Mouse (Mus musculus) hindbrain, embryonic 15.5 days (tissue): ENCODE measurements around the gene Lrrc75a. TPM values are rescaled to one million over a fixed set of nuclear protein-coding genes. Genes with fewer than 3 reads are reported as not detected.

ENCODE experiments used
- ATAC-seq: fragments of 200-750 bp; cut with Nextera tagmentation; 2 replicates; pipeline ENCODE4 v1.8.0; 2017; ENCODE audit warnings: low read depth, moderate number of reproducible peaks, moderate TSS enrichment; ENCODE audit not compliant: low FRiP score
- H3K27ac ChIP-seq: fragments of 300-500 bp; sonication (generic); replicated peaks from 2 replicates; pipeline ENCODE4 v1.5.1; 2015; ENCODE audit warnings: mild to moderate bottlenecking, inconsistent platforms
- H3K27me3 ChIP-seq: fragments of 300-500 bp; sonication (generic); 2 replicates; pipeline ENCODE4 v1.6.1; 2015; ENCODE audit warnings: control low read depth, inconsistent platforms
- H3K36me3 ChIP-seq: fragments of 300-500 bp; sonication (generic); 2 replicates; pipeline ENCODE4 v1.6.1; 2015; ENCODE audit warnings: control low read depth, inconsistent platforms
- H3K4me1 ChIP-seq: fragments of 300-500 bp; sonication (generic); replicated peaks from 2 replicates; pipeline ENCODE4 v1.6.1; 2015; ENCODE audit warnings: control low read depth, inconsistent platforms
- H3K4me2 ChIP-seq: fragments of 300-500 bp; sonication (generic); 2 replicates; pipeline ENCODE4 v1.6.1; 2015; ENCODE audit warnings: moderate library complexity, mild to moderate bottlenecking, inconsistent platforms
- H3K4me3 ChIP-seq: fragments of 300-500 bp; sonication (generic); 2 replicates; pipeline ENCODE4 v1.5.1; 2015; ENCODE audit warnings: mild to moderate bottlenecking, inconsistent platforms
- H3K9ac ChIP-seq: fragments of 300-500 bp; sonication (generic); 2 replicates; pipeline ENCODE4 v1.6.1; 2015; ENCODE audit warnings: inconsistent platforms
- H3K9me3 ChIP-seq: fragments of 300-500 bp; sonication (generic); 2 replicates; pipeline ENCODE4 v1.6.1; 2016; ENCODE audit warnings: control low read depth, inconsistent platforms
- WGBS: fragments of 180-500 bp; shearing (Covaris S2); methylation state at CpG from one replicate; pipeline ENCODE4 v1.1.7; 2015; 5-methylcytosine and 5-hydroxymethylcytosine counted together
- polyA plus RNA-seq: library from polyadenylated mRNA; unstranded; fragments of >200 nt; fragmentation: Nextera tagmentation; extraction: Ambion mirVana; gene quantifications from 2 replicates; pipeline ENCODE4 v1.2.1, GENCODE M21; 2015

Lrrc75a gene
- polyA plus RNA-seq, 1 experiment from 2014 or later = 12.9 TPM

DNA sequence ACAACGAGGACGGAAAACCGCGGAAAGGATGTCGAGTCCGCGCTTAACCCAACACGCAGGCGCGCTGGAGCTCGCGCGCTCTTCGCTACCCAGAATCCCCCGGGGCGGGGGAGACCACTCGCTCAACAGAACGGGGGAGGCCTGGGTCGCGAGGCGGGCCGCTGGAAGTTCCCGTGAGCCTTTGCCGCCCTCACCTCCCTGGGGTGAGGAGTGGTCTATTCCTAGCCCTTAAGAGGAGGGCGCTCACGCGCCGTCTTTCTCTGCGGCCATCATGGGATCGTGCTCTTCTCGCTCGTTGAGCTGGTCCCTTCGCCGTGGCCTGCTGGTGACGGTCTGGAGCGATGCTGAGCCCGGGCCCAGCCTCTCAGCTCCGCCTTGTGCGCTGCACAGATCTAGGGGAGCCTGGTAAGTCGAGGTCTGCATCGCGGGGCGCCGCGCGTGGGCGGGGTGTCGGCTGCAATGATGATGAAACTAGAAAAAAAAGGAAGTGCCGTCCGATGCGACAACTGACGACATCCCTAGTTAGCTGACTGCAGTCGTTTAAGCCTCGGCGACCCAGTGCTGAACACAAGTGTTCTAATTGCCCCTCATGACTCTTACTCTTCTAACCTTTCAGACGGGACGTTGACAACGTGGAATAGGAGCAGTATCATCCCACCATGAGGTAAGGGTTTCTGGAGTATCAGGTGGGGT, 45.6 kb downstream of the Lrrc75a start:
- WGBS = under 1% methylated on average over 58 of the region's 58 CpGs
- peaks cover 31% of the 10 kb centered on the region for H3K36me3 ChIP-seq
- no peaks in the 10 kb centered on the region for H3K27me3 ChIP-seq
- ATAC-seq = peak; percentile 96
- peak overlapping the region; percentile 94 for H3K27ac ChIP-seq
- H3K4me3 ChIP-seq = peak overlapping the region; percentile 75
- peak overlapping the region; percentile 78 for H3K4me2 ChIP-seq
- H3K9ac ChIP-seq = peak overlapping the region; percentile 97
- H3K9me3 ChIP-seq = no peaks in the 10 kb centered on the region
- H3K4me1 ChIP-seq = peaks cover 46% of the 10 kb centered on the region

DNA sequence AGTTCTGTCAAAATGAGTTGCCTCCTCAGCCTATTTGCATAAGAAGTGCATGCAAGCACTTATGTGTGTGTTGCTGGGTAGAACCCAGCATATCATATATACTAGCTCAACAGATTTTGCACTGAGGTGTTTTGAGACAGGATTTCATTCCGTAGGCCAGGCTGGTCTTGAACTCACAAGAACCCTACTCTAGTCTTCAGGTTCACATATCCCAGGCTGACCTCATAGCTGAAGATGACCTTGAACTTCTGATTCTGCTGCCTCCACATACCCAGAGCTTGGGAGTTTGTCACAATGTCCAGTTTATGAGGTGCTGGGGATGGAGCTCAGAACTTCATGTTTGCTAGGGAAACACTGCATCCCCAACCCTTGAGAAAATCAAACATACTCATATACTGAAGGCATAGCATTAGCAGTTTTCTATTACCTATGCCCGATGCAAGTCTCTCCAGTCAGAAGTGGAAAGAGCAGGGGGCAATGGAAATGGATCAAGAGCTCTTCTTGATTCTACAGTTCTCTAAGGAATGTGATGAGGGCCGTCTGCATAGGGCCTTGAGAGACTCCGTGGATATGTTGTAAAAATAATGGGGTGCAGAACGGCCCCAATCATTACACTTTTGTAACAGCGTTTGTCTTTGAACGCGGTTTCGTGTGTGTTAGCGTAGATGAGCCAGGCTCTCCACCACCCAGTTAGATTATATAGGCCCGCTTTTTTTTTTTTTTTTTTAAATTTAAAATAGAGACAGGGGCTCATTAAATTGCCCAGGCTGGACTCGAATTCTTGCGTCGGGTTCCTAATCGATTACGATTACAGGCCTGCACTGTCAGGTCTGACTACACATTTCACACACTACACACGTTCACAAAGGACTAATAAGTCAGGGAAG, 46.3 kb downstream of the Lrrc75a start:
- Histone ChIP-seq H3K27ac (peak overlapping the region; percentile 94), H3K36me3 (peaks cover 27% of the 10 kb centered on the region), H3K9me3 (no peaks in the 10 kb centered on the region), H3K4me3 (peak overlapping the region; percentile 75), H3K4me1 (peaks cover 38% of the 10 kb centered on the region), H3K9ac (peak overlapping the region; percentile 48), H3K4me2 (peak overlapping the region; percentile 51), H3K27me3 (no peaks in the 10 kb centered on the region)
- WGBS = 13% methylated on average over 17 of the region's 17 CpGs
- ATAC-seq = no peak; the same call in 1 of the 2 replicates

GRCm38 (mm10) chr11:62598571-62598970, 49.8 kb downstream of the Lrrc75a start:
- peaks cover 6% of the 10 kb centered on the region for H3K4me1 ChIP-seq
- no peaks in the 10 kb centered on the region for H3K9me3 ChIP-seq
- H3K9ac ChIP-seq = no peak overlapping the region
- no peak overlapping the region for H3K27ac ChIP-seq
- no peak overlapping the region for H3K4me2 ChIP-seq
- H3K36me3 ChIP-seq = peaks cover 11% of the 10 kb centered on the region; the same call in 1 of the 2 replicates
- ATAC-seq = no peak
- WGBS = 77% methylated on average over 4 of the region's 4 CpGs
- H3K27me3 ChIP-seq = no peaks in the 10 kb centered on the region
- H3K4me3 ChIP-seq = no peak overlapping the region

GRCm38 (mm10) chr11:62591904-62592575, 56.3 kb downstream of the Lrrc75a start:
- WGBS = 87% methylated on average over 8 of the region's 8 CpGs
- peaks cover 39% of the 10 kb centered on the region for H3K36me3 ChIP-seq
- H3K27ac ChIP-seq = no peak overlapping the region
- no peak overlapping the region for H3K4me3 ChIP-seq
- ATAC-seq = no peak
- no peak overlapping the region for H3K9ac ChIP-seq
- no peaks in the 10 kb centered on the region for H3K27me3 ChIP-seq
- H3K9me3 ChIP-seq = no peaks in the 10 kb centered on the region
- no peaks in the 10 kb centered on the region for H3K4me1 ChIP-seq
- no peak overlapping the region for H3K4me2 ChIP-seq

- H3K4me3 ChIP-seq = no peak overlapping the region
- H3K9me3 ChIP-seq = no peaks in the 10 kb centered on the region
- H3K27ac ChIP-seq = no peak overlapping the region
- no peak for ATAC-seq
- no peak overlapping the region for H3K4me2 ChIP-seq
- H3K27me3 ChIP-seq = no peaks in the 10 kb centered on the region
- H3K4me1 ChIP-seq = no peaks in the 10 kb centered on the region
- peaks cover 42% of the 10 kb centered on the region for H3K36me3 ChIP-seq
- WGBS = 84% methylated on average over 2 of the region's 2 CpGs
- no peak overlapping the region for H3K9ac ChIP-seq
Observed at GRCm38 (mm10) chr11:62591026-62591425, 57.3 kb downstream of the Lrrc75a start.

- peaks cover 44% of the 10 kb centered on the region for H3K36me3 ChIP-seq
- WGBS = 75% methylated on average over 10 of the region's 10 CpGs
- no peak for ATAC-seq
Observed at GRCm38 (mm10) chr11:62589391-62589790, 58.9 kb downstream of the Lrrc75a start.

GRCm38 (mm10) chr11:62587034-62587433, 61.3 kb downstream of the Lrrc75a start:
- Histone ChIP-seq H3K4me1 (no peaks in the 10 kb centered on the region), H3K4me2 (no peak overlapping the region), H3K36me3 (peaks cover 44% of the 10 kb centered on the region), H3K27ac (no peak overlapping the region), H3K9ac (no peak overlapping the region), H3K27me3 (no peaks in the 10 kb centered on the region), H3K4me3 (no peak overlapping the region), H3K9me3 (no peaks in the 10 kb centered on the region)
- 93% methylated on average over 5 of the region's 5 CpGs for WGBS
- ATAC-seq = no peak

More at GRCm38 (mm10) chr11:62589391-62589790, 58.9 kb downstream of the Lrrc75a start:
- Histone ChIP-seq H3K27ac (no peak overlapping the region), H3K27me3 (no peaks in the 10 kb centered on the region), H3K9me3 (no peaks in the 10 kb centered on the region), H3K4me3 (no peak overlapping the region), H3K4me2 (no peak overlapping the region), H3K9ac (no peak overlapping the region), H3K4me1 (no peaks in the 10 kb centered on the region)

- H3K4me1 ChIP-seq = no peaks in the 10 kb centered on the region
- H3K27me3 ChIP-seq = no peaks in the 10 kb centered on the region
- H3K4me2 ChIP-seq = no peak overlapping the region
- H3K9ac ChIP-seq = no peak overlapping the region
- no peak overlapping the region for H3K4me3 ChIP-seq
- H3K36me3 ChIP-seq = peaks cover 33% of the 10 kb centered on the region
- ATAC-seq = no peak
- WGBS = 81% methylated on average over 9 of the region's 9 CpGs
- H3K9me3 ChIP-seq = no peaks in the 10 kb centered on the region
- H3K27ac ChIP-seq = no peak overlapping the region
Observed at GRCm38 (mm10) chr11:62584671-62585206, 63.6 kb downstream of the Lrrc75a start.

GRCm38 (mm10) chr11:62583031-62583430, 65.3 kb downstream of the Lrrc75a start:
- no peaks in the 10 kb centered on the region for H3K27me3 ChIP-seq
- H3K4me2 ChIP-seq = no peak overlapping the region
- WGBS = 69% methylated on average over 6 of the region's 6 CpGs
- H3K9ac ChIP-seq = no peak overlapping the region
- H3K36me3 ChIP-seq = peaks cover 26% of the 10 kb centered on the region
- no peaks in the 10 kb centered on the region for H3K9me3 ChIP-seq
- no peak for ATAC-seq
- no peak overlapping the region for H3K27ac ChIP-seq
- no peak overlapping the region for H3K4me3 ChIP-seq
- H3K4me1 ChIP-seq = no peaks in the 10 kb centered on the region

DNA sequence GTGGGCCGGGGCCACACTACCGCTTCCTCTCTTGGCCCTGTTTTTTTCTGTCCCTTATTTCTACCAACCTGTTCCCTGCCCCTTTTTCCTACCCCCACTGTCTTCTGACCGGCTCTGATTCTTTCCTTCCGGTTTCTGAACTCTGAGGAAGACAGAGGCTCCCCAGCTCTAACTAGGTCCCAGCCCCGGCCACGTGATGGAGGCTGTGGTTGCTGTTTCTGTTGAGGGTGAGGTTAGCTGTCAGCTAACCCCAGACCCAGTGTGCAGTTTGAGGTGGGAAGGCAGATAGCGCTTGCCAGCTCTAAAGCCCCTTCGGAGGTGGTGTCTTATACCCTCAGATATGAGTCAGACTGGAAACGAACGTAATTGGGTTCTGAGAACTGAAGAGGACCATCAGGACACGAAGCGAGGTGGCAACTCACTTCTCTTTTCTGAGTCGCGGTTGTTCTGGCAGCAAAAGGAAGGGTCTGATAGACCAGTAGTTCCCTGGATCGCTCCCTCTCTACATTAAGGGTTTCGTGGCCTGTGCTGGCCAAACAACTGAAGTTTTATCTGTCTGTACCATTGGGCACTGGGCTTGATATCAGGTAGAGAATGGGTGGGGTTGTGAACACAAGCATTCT, 71.7 kb downstream of the Lrrc75a start:
- no peaks in the 10 kb centered on the region for H3K27me3 ChIP-seq
- ATAC-seq = no peak

GRCm38 (mm10) chr11:62575659-62576438, 72.5 kb downstream of the Lrrc75a start:
- Histone ChIP-seq H3K27ac (peak overlapping the region; percentile 81), H3K36me3 (no peaks in the 10 kb centered on the region), H3K4me2 (peak overlapping the region; percentile 98), H3K9ac (peak overlapping the region; percentile 69), H3K27me3 (no peaks in the 10 kb centered on the region), H3K9me3 (no peaks in the 10 kb centered on the region), H3K4me3 (peak overlapping the region; percentile 63), H3K4me1 (peaks cover 15% of the 10 kb centered on the region)
- ATAC-seq = peak; percentile 78
- WGBS = 3% methylated on average over 27 of the region's 27 CpGs

More for the DNA sequence above, 71.7 kb downstream of the Lrrc75a start:
- no peaks in the 10 kb centered on the region for H3K36me3 ChIP-seq
- peaks cover 15% of the 10 kb centered on the region for H3K4me1 ChIP-seq
- H3K27ac ChIP-seq = peak overlapping the region; percentile 81
- WGBS = 71% methylated on average over 16 of the region's 16 CpGs
- peak overlapping the region; percentile 69 for H3K9ac ChIP-seq
- H3K4me2 ChIP-seq = peak overlapping the region; percentile 98
- H3K4me3 ChIP-seq = peak overlapping the region; percentile 63
- H3K9me3 ChIP-seq = no peaks in the 10 kb centered on the region
